Mouse (Mus musculus) lung, embryonic 16.5 days (tissue): ENCODE data around the gene Vdac2. TPM values are rescaled to one million over a fixed set of nuclear protein-coding genes. Genes with fewer than 3 reads are reported as not detected.

Experiments used
- ATAC-seq: fragments of 200-750 bp; cut with Nextera tagmentation; 2 replicates; pipeline ENCODE4 v1.8.0; 2017; ENCODE audit warnings: low read depth, mild to moderate bottlenecking, moderate library complexity
- H3K27ac ChIP-seq: fragments of 300-500 bp; sonication (generic); 2 replicates; pipeline ENCODE4 v1.5.1; 2014; ENCODE audit warnings: mild to moderate bottlenecking, control low read depth, low read length
- H3K27me3 ChIP-seq: fragments of 300-500 bp; sonication (generic); 2 replicates; pipeline ENCODE4 v1.6.1; 2014; ENCODE audit warnings: low read depth, low read length, mixed read lengths; ENCODE audit not compliant: control insufficient read depth, insufficient read depth
- H3K36me3 ChIP-seq: fragments of 300-500 bp; sonication (generic); 2 replicates; pipeline ENCODE4 v1.6.1; 2014; ENCODE audit warnings: low read length; ENCODE audit not compliant: control insufficient read depth, insufficient read depth
- H3K4me1 ChIP-seq: fragments of 300-500 bp; sonication (generic); replicated peaks from 2 replicates; pipeline ENCODE4 v1.6.1; 2014; ENCODE audit warnings: low read length, mixed read lengths; ENCODE audit not compliant: control insufficient read depth, insufficient read depth
- H3K4me2 ChIP-seq: fragments of 300-500 bp; sonication (generic); 2 replicates; pipeline ENCODE4 v1.6.1; 2014; ENCODE audit warnings: low read depth, low read length, control low read depth
- H3K4me3 ChIP-seq: fragments of 300-500 bp; sonication (generic); 2 replicates; pipeline ENCODE4 v1.5.1; 2014; ENCODE audit warnings: mild to moderate bottlenecking, low read length, control low read depth
- H3K9ac ChIP-seq: fragments of 300-500 bp; sonication (generic); 2 replicates; pipeline ENCODE4 v1.6.1; 2014; ENCODE audit warnings: low read length, control low read depth
- H3K9me3 ChIP-seq: fragments of 300-500 bp; sonication (generic); 2 replicates; pipeline ENCODE4 v1.6.1; 2016; ENCODE audit warnings: low read length; ENCODE audit not compliant: control insufficient read depth
- WGBS: fragments of 180-500 bp; shearing (Covaris S2); extraction: QIAGEN DNeasy Blood & Tissue Kit; methylation state at CpG from one replicate; pipeline ENCODE4 v1.1.7; 2014; 5-methylcytosine and 5-hydroxymethylcytosine counted together
- polyA plus RNA-seq: library from polyadenylated mRNA; unstranded; fragments of >200 nt; fragmentation: Nextera tagmentation; extraction: Ambion mirVana; gene quantifications from 2 replicates; pipeline ENCODE4 v1.2.1, GENCODE M21; 2015

The Vdac2 gene
- polyA plus RNA-seq, 1 experiment from 2014 or later: 253 TPM

- under 1% methylated on average over 50 of the region's 51 CpGs for WGBS
- peaks cover 16% of the 10 kb centered on the region for H3K36me3 ChIP-seq
- H3K9ac ChIP-seq: peak within 1 kb of the TSS; percentile 75
- H3K4me2 ChIP-seq: peak within 1 kb of the TSS; percentile 99
- no peaks in the 10 kb centered on the region for H3K27me3 ChIP-seq
- peak; percentile 87 for ATAC-seq
- H3K4me1 ChIP-seq: peaks cover 22% of the 10 kb centered on the region
- peak within 1 kb of the TSS; percentile 78 for H3K4me3 ChIP-seq
- peak within 1 kb of the TSS; percentile 77 for H3K27ac ChIP-seq
- no peaks in the 10 kb centered on the region for H3K9me3 ChIP-seq
Observed at GRCm38 (mm10) chr14:21848166-21849154, 23.4 kb downstream of the Vdac2 start, which contains the start of gene Comtd1. Comtd1 (minus strand) TSS chr14:21848977.

- Histone ChIP-seq H3K4me3 (no peak overlapping the region), H3K36me3 (peaks cover 8% of the 10 kb centered on the region), H3K4me2 (no peak overlapping the region; the same call in 1 of the 2 replicates), H3K4me1 (peaks cover 31% of the 10 kb centered on the region), H3K9me3 (no peaks in the 10 kb centered on the region), H3K27me3 (no peaks in the 10 kb centered on the region), H3K9ac (no peak overlapping the region; the same call in 1 of the 2 replicates), H3K27ac (0 out of 2 replicates have a peak overlapping the region, but pooled peaks have one; percentile 24)
- WGBS: 74% methylated on average over 13 of the region's 13 CpGs
- no peak for ATAC-seq
Observed at GRCm38 (mm10) chr14:21849524-21850418, 24.7 kb downstream of the Vdac2 start.

GRCm38 (mm10) chr14:21850419-21851127, 25.5 kb downstream of the Vdac2 start:
- peaks cover 8% of the 10 kb centered on the region for H3K36me3 ChIP-seq
- H3K4me2 ChIP-seq: no peak overlapping the region
- H3K4me1 ChIP-seq: peaks cover 31% of the 10 kb centered on the region
- H3K4me3 ChIP-seq: no peak overlapping the region
- no peaks in the 10 kb centered on the region for H3K27me3 ChIP-seq
- H3K9ac ChIP-seq: no peak overlapping the region
- H3K27ac ChIP-seq: no peak overlapping the region
- ATAC-seq: no peak
- 70% methylated on average over 24 of the region's 24 CpGs for WGBS
- H3K9me3 ChIP-seq: no peaks in the 10 kb centered on the region

DNA sequence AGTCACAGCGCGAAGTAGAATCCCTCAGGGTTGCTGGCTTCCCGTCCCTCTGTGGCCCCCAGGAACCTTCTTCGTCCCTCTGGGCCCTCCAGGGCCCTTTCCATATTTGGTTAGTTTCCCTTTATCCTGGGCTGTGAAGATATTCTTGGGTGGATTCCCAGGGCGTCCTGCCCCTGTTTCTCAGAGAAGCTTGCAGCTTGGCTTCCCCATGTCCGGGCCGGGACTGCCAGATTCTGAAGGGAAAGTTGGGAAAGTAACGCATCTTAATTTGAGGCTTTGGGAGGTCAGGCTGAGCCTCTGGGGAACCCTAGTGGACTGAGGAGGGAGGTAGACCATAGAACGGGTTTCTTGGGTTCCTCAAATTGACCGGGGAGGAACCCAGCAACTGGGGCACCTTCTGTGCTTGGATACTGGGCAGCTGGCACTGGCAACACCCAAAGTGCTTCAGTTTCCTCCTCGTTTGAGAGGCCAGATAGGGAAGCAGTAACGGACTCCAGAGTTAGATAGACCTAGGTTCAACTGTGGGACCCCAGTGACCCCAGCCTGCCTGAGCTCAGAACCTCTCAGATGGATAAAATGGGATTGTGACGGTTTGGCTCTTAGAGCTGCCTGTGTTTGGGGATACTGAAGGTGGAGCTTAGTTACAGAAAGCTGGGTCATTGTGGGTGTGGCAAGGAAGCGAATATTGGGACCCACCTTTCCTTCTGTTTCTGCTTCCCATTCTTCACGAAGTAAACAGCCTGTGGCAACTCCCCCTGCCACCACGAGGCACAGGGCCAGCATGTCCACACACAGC, 27.2 kb downstream of the Vdac2 start:
- no peak overlapping the region for H3K4me3 ChIP-seq
- 63% methylated on average over 16 of the region's 16 CpGs for WGBS
- H3K9ac ChIP-seq: no peak overlapping the region
- H3K27ac ChIP-seq: no peak overlapping the region
- H3K4me1 ChIP-seq: peaks cover 26% of the 10 kb centered on the region
- no peaks in the 10 kb centered on the region for H3K9me3 ChIP-seq
- no peak overlapping the region for H3K4me2 ChIP-seq
- ATAC-seq: no peak
- no peaks in the 10 kb centered on the region for H3K27me3 ChIP-seq
- H3K36me3 ChIP-seq: no peaks in the 10 kb centered on the region

- peak overlapping the region; percentile 48 for H3K4me2 ChIP-seq
- H3K27me3 ChIP-seq: no peaks in the 10 kb centered on the region
- peaks cover 17% of the 10 kb centered on the region for H3K4me1 ChIP-seq
- peak overlapping the region; percentile 34; the same call in 1 of the 2 replicates for H3K27ac ChIP-seq
- H3K4me3 ChIP-seq: peak overlapping the region; percentile 22; the same call in 1 of the 2 replicates
- H3K36me3 ChIP-seq: no peaks in the 10 kb centered on the region
- peak; percentile 27; the same call in 1 of the 2 replicates for ATAC-seq
- no peak overlapping the region for H3K9ac ChIP-seq
- H3K9me3 ChIP-seq: no peaks in the 10 kb centered on the region
- 10% methylated on average over 17 of the region's 17 CpGs for WGBS
Observed at GRCm38 (mm10) chr14:21853456-21854109, 28.5 kb downstream of the Vdac2 start.

- no peak overlapping the region for H3K4me3 ChIP-seq
- H3K36me3 ChIP-seq: no peaks in the 10 kb centered on the region
- no peak; the same call in 1 of the 2 replicates for ATAC-seq
- no peaks in the 10 kb centered on the region for H3K9me3 ChIP-seq
- 45% methylated on average over 9 of the region's 9 CpGs for WGBS
- peak overlapping the region; percentile 34 for H3K27ac ChIP-seq
- no peak overlapping the region for H3K9ac ChIP-seq
- peak overlapping the region; percentile 48; the same call in 1 of the 2 replicates for H3K4me2 ChIP-seq
- no peaks in the 10 kb centered on the region for H3K27me3 ChIP-seq
- peaks cover 17% of the 10 kb centered on the region for H3K4me1 ChIP-seq
Observed at GRCm38 (mm10) chr14:21854271-21854670, 29.2 kb downstream of the Vdac2 start.

- no peaks in the 10 kb centered on the region for H3K36me3 ChIP-seq
- H3K9ac ChIP-seq: no peak overlapping the region
- no peaks in the 10 kb centered on the region for H3K9me3 ChIP-seq
- H3K4me2 ChIP-seq: no peak overlapping the region
- 33% methylated on average over 3 of the region's 3 CpGs for WGBS
- H3K4me3 ChIP-seq: no peak overlapping the region
- no peaks in the 10 kb centered on the region for H3K27me3 ChIP-seq
- H3K4me1 ChIP-seq: peaks cover 17% of the 10 kb centered on the region
- ATAC-seq: no peak
- no peak overlapping the region for H3K27ac ChIP-seq
Observed at GRCm38 (mm10) chr14:21855961-21856360, 30.9 kb downstream of the Vdac2 start.

GRCm38 (mm10) chr14:21856886-21857285, 31.8 kb downstream of the Vdac2 start:
- Histone ChIP-seq H3K36me3 (no peaks in the 10 kb centered on the region), H3K27me3 (no peaks in the 10 kb centered on the region), H3K9me3 (no peaks in the 10 kb centered on the region), H3K9ac (no peak overlapping the region), H3K4me2 (no peak overlapping the region), H3K4me3 (no peak overlapping the region), H3K4me1 (peaks cover 17% of the 10 kb centered on the region), H3K27ac (no peak overlapping the region)
- WGBS: 87% methylated on average over 14 of the region's 14 CpGs
- ATAC-seq: no peak
